Mouse (Mus musculus) neural tube, embryonic 15.5 days (tissue): ENCODE measurements around the gene Mbd6. TPM values are rescaled to one million over a fixed set of nuclear protein-coding genes. Genes with fewer than 3 reads are reported as not detected.

Experiments used
- ATAC-seq: fragments of 200-750 bp; cut with Nextera tagmentation; 2 replicates; pipeline ENCODE4 v1.8.0; 2017; ENCODE audit warnings: mild to moderate bottlenecking, moderate TSS enrichment, moderate library complexity; ENCODE audit not compliant: low FRiP score
- H3K27ac ChIP-seq: fragments of 300-500 bp; sonication (generic); replicated peaks from 2 replicates; pipeline ENCODE4 v1.5.1; 2015; ENCODE audit warnings: mild to moderate bottlenecking, inconsistent platforms
- H3K27me3 ChIP-seq: fragments of 300-500 bp; sonication (generic); replicated peaks from 2 replicates; pipeline ENCODE4 v1.6.1; 2015; ENCODE audit warnings: inconsistent platforms
- H3K36me3 ChIP-seq: fragments of 300-500 bp; sonication (generic); 2 replicates; pipeline ENCODE4 v1.6.1; 2015; ENCODE audit warnings: inconsistent platforms
- H3K4me1 ChIP-seq: fragments of 300-500 bp; sonication (generic); 2 replicates; pipeline ENCODE4 v1.6.1; 2015; ENCODE audit warnings: inconsistent platforms
- H3K4me2 ChIP-seq: fragments of 300-500 bp; sonication (generic); 2 replicates; pipeline ENCODE4 v1.6.1; 2015; ENCODE audit warnings: inconsistent platforms, mild to moderate bottlenecking, moderate library complexity
- H3K4me3 ChIP-seq: fragments of 300-500 bp; sonication (generic); replicated peaks from 2 replicates; pipeline ENCODE4 v1.5.1; 2015; ENCODE audit warnings: mild to moderate bottlenecking, inconsistent platforms
- H3K9ac ChIP-seq: fragments of 300-500 bp; sonication (generic); replicated peaks from 2 replicates; pipeline ENCODE4 v1.6.1; 2015; ENCODE audit warnings: mild to moderate bottlenecking, inconsistent platforms
- H3K9me3 ChIP-seq: fragments of 300-500 bp; sonication (generic); replicated peaks from 2 replicates; pipeline ENCODE4 v1.6.1; 2016; ENCODE audit warnings: inconsistent platforms
- WGBS: fragments of 180-500 bp; shearing (Covaris S2); methylation state at CpG from one replicate; pipeline ENCODE4 v1.1.7; 2015; ENCODE audit warnings: mixed read lengths; 5-methylcytosine and 5-hydroxymethylcytosine counted together
- polyA plus RNA-seq: library from polyadenylated mRNA; unstranded; fragments of >200 nt; fragmentation: Nextera tagmentation; extraction: Ambion mirVana; gene quantifications from 2 replicates; pipeline ENCODE4 v1.2.1, GENCODE M21; 2015

Mbd6 gene
- 16.4 and 18.3 TPM in 2 replicates for polyA plus RNA-seq

GRCm38 (mm10) chr10:127288800-127289572 lies at the start of gene Mbd6:
Gene Mbd6 (minus strand): TSS chr10:127289018.
- H3K36me3 ChIP-seq, result peaks cover 26% of the 10 kb centered on the region
- ATAC-seq, result peak; percentile 16
- H3K27me3 ChIP-seq, result no peaks in the 10 kb centered on the region
- WGBS, result under 1% methylated on average over 53 of the region's 65 CpGs
- peak within 1 kb of the TSS; percentile 98 for H3K27ac ChIP-seq
- H3K9ac ChIP-seq, result peak within 1 kb of the TSS; percentile 75
- peaks cover 67% of the 10 kb centered on the region for H3K4me1 ChIP-seq
- H3K4me2 ChIP-seq, result peak within 1 kb of the TSS; percentile 83
- peak within 1 kb of the TSS; percentile 65 for H3K4me3 ChIP-seq
- no peaks in the 10 kb centered on the region for H3K9me3 ChIP-seq

- no peak overlapping the region for H3K9ac ChIP-seq
- WGBS, result 87% methylated on average over 6 of the region's 6 CpGs
- no peak overlapping the region for H3K4me3 ChIP-seq
- no peak overlapping the region for H3K4me2 ChIP-seq
- H3K4me1 ChIP-seq, result peaks cover 38% of the 10 kb centered on the region
- no peaks in the 10 kb centered on the region for H3K36me3 ChIP-seq
- no peaks in the 10 kb centered on the region for H3K9me3 ChIP-seq
- peaks cover 32% of the 10 kb centered on the region for H3K27me3 ChIP-seq
- ATAC-seq, result no peak
- H3K27ac ChIP-seq, result no peak overlapping the region
These were observed 48.8 kb upstream of the Mbd6 start for GRCm38 (mm10) chr10:127337536-127338099.

GRCm38 (mm10) chr10:127336952-127337351 lies 48.1 kb upstream of the Mbd6 start:
- Histone ChIP-seq H3K27me3 (peaks cover 25% of the 10 kb centered on the region), H3K36me3 (no peaks in the 10 kb centered on the region), H3K4me2 (no peak overlapping the region), H3K4me3 (no peak overlapping the region), H3K27ac (no peak overlapping the region), H3K9ac (no peak overlapping the region), H3K4me1 (peaks cover 31% of the 10 kb centered on the region), H3K9me3 (no peaks in the 10 kb centered on the region)
- no peak for ATAC-seq
- WGBS, result 75% methylated on average over 5 of the region's 5 CpGs

- 70% methylated on average over 1 of the region's 1 CpGs for WGBS
These were observed 46.5 kb upstream of the Mbd6 start for GRCm38 (mm10) chr10:127335271-127335670.

GRCm38 (mm10) chr10:127333152-127333551 lies 44.3 kb upstream of the Mbd6 start:
- H3K4me2 ChIP-seq, result no peak overlapping the region
- H3K9ac ChIP-seq, result no peak overlapping the region
- H3K4me1 ChIP-seq, result no peaks in the 10 kb centered on the region
- peaks cover 14% of the 10 kb centered on the region for H3K27me3 ChIP-seq
- 69% methylated on average over 5 of the region's 5 CpGs for WGBS
- no peak for ATAC-seq
- no peak overlapping the region for H3K27ac ChIP-seq
- H3K36me3 ChIP-seq, result no peaks in the 10 kb centered on the region
- H3K4me3 ChIP-seq, result no peak overlapping the region
- H3K9me3 ChIP-seq, result no peaks in the 10 kb centered on the region

More at GRCm38 (mm10) chr10:127335271-127335670, 46.5 kb upstream of the Mbd6 start:
- peaks cover 17% of the 10 kb centered on the region for H3K4me1 ChIP-seq
- no peak overlapping the region for H3K4me3 ChIP-seq
- no peak overlapping the region for H3K9ac ChIP-seq
- no peak overlapping the region for H3K27ac ChIP-seq
- H3K9me3 ChIP-seq, result no peaks in the 10 kb centered on the region
- no peaks in the 10 kb centered on the region for H3K36me3 ChIP-seq
- ATAC-seq, result no peak
- peaks cover 9% of the 10 kb centered on the region for H3K27me3 ChIP-seq
- H3K4me2 ChIP-seq, result no peak overlapping the region

GRCm38 (mm10) chr10:127332211-127332874 lies 43.5 kb upstream of the Mbd6 start:
- H3K27ac ChIP-seq, result no peak overlapping the region
- no peak overlapping the region for H3K9ac ChIP-seq
- H3K27me3 ChIP-seq, result peaks cover 22% of the 10 kb centered on the region
- H3K36me3 ChIP-seq, result no peaks in the 10 kb centered on the region
- peak overlapping the region; percentile 19; the same call in 1 of the 2 replicates for H3K4me3 ChIP-seq
- no peaks in the 10 kb centered on the region for H3K4me1 ChIP-seq
- H3K4me2 ChIP-seq, result peak overlapping the region; percentile 44
- no peaks in the 10 kb centered on the region for H3K9me3 ChIP-seq
- no peak for ATAC-seq
- 42% methylated on average over 31 of the region's 31 CpGs for WGBS

GRCm38 (mm10) chr10:127330212-127330611 lies 41.4 kb upstream of the Mbd6 start:
- Histone ChIP-seq H3K4me1 (peaks cover 15% of the 10 kb centered on the region), H3K4me3 (no peak overlapping the region), H3K27ac (no peak overlapping the region), H3K36me3 (no peaks in the 10 kb centered on the region), H3K27me3 (peaks cover 43% of the 10 kb centered on the region), H3K9me3 (no peaks in the 10 kb centered on the region), H3K9ac (no peak overlapping the region), H3K4me2 (no peak overlapping the region)
- ATAC-seq, result no peak
- WGBS, result 88% methylated on average over 7 of the region's 7 CpGs

- Histone ChIP-seq H3K4me2 (no peak overlapping the region), H3K9ac (no peak overlapping the region), H3K36me3 (no peaks in the 10 kb centered on the region), H3K27me3 (peaks cover 67% of the 10 kb centered on the region), H3K9me3 (no peaks in the 10 kb centered on the region), H3K4me3 (no peak overlapping the region), H3K27ac (no peak overlapping the region), H3K4me1 (peaks cover 15% of the 10 kb centered on the region)
- WGBS, result 51% methylated on average over 18 of the region's 18 CpGs
- ATAC-seq, result no peak
These were observed 38.8 kb upstream of the Mbd6 start for GRCm38 (mm10) chr10:127327461-127328145.

GRCm38 (mm10) chr10:127326828-127327227 lies 38.0 kb upstream of the Mbd6 start:
- Histone ChIP-seq H3K9me3 (no peaks in the 10 kb centered on the region), H3K27me3 (peaks cover 71% of the 10 kb centered on the region), H3K4me3 (peak overlapping the region; percentile 37), H3K27ac (no peak overlapping the region), H3K4me1 (peaks cover 15% of the 10 kb centered on the region), H3K4me2 (peak overlapping the region; percentile 59), H3K9ac (no peak overlapping the region; the same call in 1 of the 2 replicates), H3K36me3 (no peaks in the 10 kb centered on the region)
- WGBS, result 6% methylated on average over 29 of the region's 29 CpGs
- ATAC-seq, result no peak

GRCm38 (mm10) chr10:127326017-127326801 lies 37.4 kb upstream of the Mbd6 start:
- no peak; the same call in 1 of the 2 replicates for ATAC-seq
- H3K4me1 ChIP-seq, result peaks cover 15% of the 10 kb centered on the region
- under 1% methylated on average over 54 of the region's 54 CpGs for WGBS

More at GRCm38 (mm10) chr10:127326017-127326801, 37.4 kb upstream of the Mbd6 start:
- Histone ChIP-seq H3K9me3 (no peaks in the 10 kb centered on the region), H3K9ac (no peak overlapping the region; the same call in 1 of the 2 replicates), H3K27ac (no peak overlapping the region), H3K4me3 (peak overlapping the region; percentile 37), H3K4me2 (peak overlapping the region; percentile 59), H3K36me3 (no peaks in the 10 kb centered on the region), H3K27me3 (peaks cover 71% of the 10 kb centered on the region)
